Mouse (Mus musculus) colon, adult 2 months (tissue): Measurements from ENCODE around the gene Olfr65. TPM values are rescaled to one million over a fixed set of nuclear protein-coding genes. Genes with fewer than 3 reads are reported as not detected.

Experiments
- polyA plus RNA-seq: library from polyadenylated mRNA; depleted of rRNA; stranded (reverse); fragments of >200 nt; gene quantifications from 2 replicates; pipeline ENCODE4 v1.2.3, GENCODE M21; 2012; rRNA removed

The Olfr65 gene
- not detected in 2 replicates for polyA plus RNA-seq

GRCm38 (mm10) chr7:103903187-103903586 is at the start of gene Olfr65:
Olfr65 (plus strand) TSS chr7:103903487.

DNA sequence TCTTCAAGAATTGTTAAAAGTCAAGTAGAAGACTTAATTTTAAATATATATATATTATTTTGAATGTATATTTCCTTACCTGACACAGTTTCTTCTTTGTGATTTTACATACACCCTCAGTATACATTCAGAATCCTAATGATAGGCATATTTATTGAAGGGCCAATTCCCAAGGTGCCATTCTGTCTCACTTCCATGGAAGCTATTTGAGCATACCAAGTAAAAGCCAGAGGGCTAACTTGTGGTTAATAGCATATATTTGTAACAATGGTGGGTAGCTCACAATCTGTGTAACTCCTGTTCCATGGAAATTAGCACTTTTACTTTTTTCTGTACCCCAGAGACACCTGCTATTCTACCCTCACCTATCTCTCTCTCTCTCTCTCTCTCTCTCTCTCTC is 17.1 kb upstream of the Olfr65 start, which contains the start of gene Olfr66:
TSS of gene Olfr66 (minus strand) at position 101 of the 400 bp plus-strand sequence.

DNA sequence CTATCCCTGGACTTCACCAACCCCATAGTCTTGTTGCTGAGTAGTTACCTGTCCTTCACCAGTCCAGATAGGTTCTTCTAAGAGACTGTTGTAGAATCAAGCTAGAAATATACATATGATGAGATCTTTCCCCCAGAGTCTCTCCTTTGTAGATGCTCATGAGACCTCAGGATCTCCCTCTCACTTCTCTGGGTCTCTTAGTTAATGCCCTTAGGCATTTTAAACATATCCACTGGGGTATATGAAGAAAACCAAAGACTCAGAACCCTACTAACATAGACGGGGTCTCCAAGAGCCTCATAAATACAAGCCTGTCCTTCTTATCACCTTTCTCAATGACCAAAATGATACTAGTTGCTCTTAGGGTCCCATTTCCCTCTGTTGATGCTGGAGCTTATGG is 8.9 kb upstream of the Olfr65 start, which contains the start of gene Olfr64:
TSS of gene Olfr64 (minus strand) at position 101 of the 400 bp plus-strand sequence.

GRCm38 (mm10) chr7:103928525-103928924 is 25.2 kb downstream of the Olfr65 start, which contains the start of gene Olfr631:
Olfr631 (plus strand) TSS chr7:103928825.

DNA sequence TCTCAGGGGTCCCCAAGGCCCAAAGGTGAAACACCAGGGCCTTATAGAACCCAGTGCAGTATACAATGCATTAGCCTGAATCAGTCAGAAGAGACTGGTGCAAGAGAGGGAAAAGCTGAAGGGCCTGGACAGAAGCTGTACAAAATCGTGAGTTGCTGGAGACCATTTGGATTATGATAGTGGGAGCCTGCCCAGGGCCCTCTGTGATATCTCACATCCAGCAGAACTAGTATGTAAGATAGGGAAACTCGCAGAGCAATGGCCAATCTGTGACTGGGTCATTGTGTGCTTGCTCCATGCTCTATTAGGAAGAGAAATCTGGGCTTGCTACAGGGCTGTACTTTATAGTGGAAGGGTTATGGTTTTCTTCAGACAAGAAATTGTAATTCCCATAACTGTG is 31.0 kb downstream of the Olfr65 start, which contains the start of gene Olfr632:
TSS of gene Olfr632 (plus strand) at position 84 of the 400 bp plus-strand sequence.

GRCm38 (mm10) chr7:103944137-103944536 is 40.9 kb downstream of the Olfr65 start, which contains the start of gene Olfr633:
Olfr633 (plus strand) TSS chr7:103944437.

Other genes with a start within 250 kb of the Olfr65 start
- gene Olfr623, start 239.8 kb upstream of the Olfr65 start, polyA plus RNA-seq, result not detected in 2 replicates
- gene Olfr624, start 232.3 kb upstream of the Olfr65 start, polyA plus RNA-seq, result not detected in 2 replicates
- not detected in 2 replicates for gene Olfr625-ps1, start 220.8 kb upstream of the Olfr65 start, polyA plus RNA-seq
- not detected in 2 replicates for gene Olfr243, start 188.8 kb upstream of the Olfr65 start, polyA plus RNA-seq
- gene Olfr628, start 173.1 kb upstream of the Olfr65 start, polyA plus RNA-seq, result not detected in 2 replicates
- gene Olfr629, start 158.5 kb upstream of the Olfr65 start, polyA plus RNA-seq, result not detected in 2 replicates
- not detected in 2 replicates for gene Olfr630, start 146.2 kb upstream of the Olfr65 start, polyA plus RNA-seq
- not detected in 2 replicates for gene Olfr69, start 131.9 kb upstream of the Olfr65 start, polyA plus RNA-seq
- not detected in 2 replicates for gene Olfr68, start 123.8 kb upstream of the Olfr65 start, polyA plus RNA-seq
- not detected in 2 replicates for gene Olfr67, start 111.7 kb upstream of the Olfr65 start, polyA plus RNA-seq
- 19.7 and 97.2 TPM in 2 replicates for gene Hbb-bt, start 89.5 kb upstream of the Olfr65 start, polyA plus RNA-seq
- 178 and 1,004 TPM in 2 replicates for gene Hbb-bs, start 75.4 kb upstream of the Olfr65 start, polyA plus RNA-seq
- not detected in 2 replicates for gene Hbb-bh2, start 63.0 kb upstream of the Olfr65 start, polyA plus RNA-seq
- not detected in 2 replicates for gene Hbb-bh1, start 60.3 kb upstream of the Olfr65 start, polyA plus RNA-seq
- gene Hbb-y, start 50.3 kb upstream of the Olfr65 start, polyA plus RNA-seq, result not detected in 2 replicates
- gene Olfr66, start 17.2 kb upstream of the Olfr65 start, polyA plus RNA-seq, result not detected in 2 replicates
- not detected in 2 replicates for gene Olfr64, start 9.0 kb upstream of the Olfr65 start, polyA plus RNA-seq
- 0.12 TPM in 1 of 2 replicates, not detected in the other for gene Olfr631, start 25.3 kb downstream of the Olfr65 start, polyA plus RNA-seq
- not detected in 2 replicates for gene Olfr632, start 30.9 kb downstream of the Olfr65 start, polyA plus RNA-seq
- gene Olfr633, start 41.0 kb downstream of the Olfr65 start, polyA plus RNA-seq, result not detected in 2 replicates
- gene Olfr635, start 67.7 kb downstream of the Olfr65 start, polyA plus RNA-seq, result not detected in 2 replicates
- not detected in 2 replicates for gene Olfr638, start 95.3 kb downstream of the Olfr65 start, polyA plus RNA-seq
- gene Olfr639, start 113.8 kb downstream of the Olfr65 start, polyA plus RNA-seq, result not detected in 2 replicates
- gene Olfr640, start 122.1 kb downstream of the Olfr65 start, polyA plus RNA-seq, result not detected in 2 replicates
- gene Olfr641, start 132.0 kb downstream of the Olfr65 start, polyA plus RNA-seq, result not detected in 2 replicates
- not detected in 2 replicates for gene Olfr642, start 149.2 kb downstream of the Olfr65 start, polyA plus RNA-seq
- not detected in 2 replicates for gene 4930516K23Rik, start 158.0 kb downstream of the Olfr65 start, polyA plus RNA-seq
- gene Olfr644, start 168.4 kb downstream of the Olfr65 start, polyA plus RNA-seq, result not detected in 2 replicates
- not detected in 2 replicates for gene Olfr645, start 182.0 kb downstream of the Olfr65 start, polyA plus RNA-seq
- not detected in 2 replicates for gene Olfr646, start 201.4 kb downstream of the Olfr65 start, polyA plus RNA-seq
- not detected in 2 replicates for gene Ubqln5, start 226.3 kb downstream of the Olfr65 start, polyA plus RNA-seq
- not detected in 2 replicates for gene Olfr643, start 233.9 kb downstream of the Olfr65 start, polyA plus RNA-seq
- gene Ubqln3, start 239.8 kb downstream of the Olfr65 start, polyA plus RNA-seq, result not detected in 2 replicates
- not detected in 2 replicates for gene Ubqlnl, start 247.1 kb downstream of the Olfr65 start, polyA plus RNA-seq